Mouse (Mus musculus): Measurements from ENCODE around the gene F12.
A peak's percentile ranks its signal among the peaks of the same experiment; 100 is the strongest.

F12 gene

GRCm38 (mm10) chr13:55426613-55427012 lies at the start of gene F12:
TSS of gene F12 (minus strand) at chr13:55426793.
- no peak for DNase-seq (ENCODE audit: low read depth, low spot score)

- DNase-seq (ENCODE audit: low read depth, low spot score), result no peak
Observed at GRCm38 (mm10) chr13:55476256-55476655, 49.7 kb upstream of the F12 start.

GRCm38 (mm10) chr13:55475750-55476149 lies 49.2 kb upstream of the F12 start:
- DNase-seq (ENCODE audit: low read depth, low spot score), result no peak

- no peak for DNase-seq (ENCODE audit: low read depth, low spot score)
Observed at GRCm38 (mm10) chr13:55474621-55475069, 48.1 kb upstream of the F12 start.

GRCm38 (mm10) chr13:55473961-55474360 lies 47.4 kb upstream of the F12 start:
- DNase-seq (ENCODE audit: low read depth, low spot score), result no peak

- DNase-seq (ENCODE audit: low read depth, low spot score), result peak; percentile 86
Observed at GRCm38 (mm10) chr13:55473076-55473831, 46.7 kb upstream of the F12 start.

GRCm38 (mm10) chr13:55472132-55473022 lies 45.8 kb upstream of the F12 start:
- peak; percentile 89 for DNase-seq (ENCODE audit: low read depth, low spot score)

GRCm38 (mm10) chr13:55471819-55472131 lies 45.2 kb upstream of the F12 start:
- no peak for DNase-seq (ENCODE audit: low read depth, low spot score)

GRCm38 (mm10) chr13:55471156-55471818 lies 44.7 kb upstream of the F12 start:
- DNase-seq (ENCODE audit: low read depth, low spot score), result peak; percentile 94

GRCm38 (mm10) chr13:55470372-55470771 lies 43.8 kb upstream of the F12 start:
- no peak for DNase-seq (ENCODE audit: low read depth, low spot score)

GRCm38 (mm10) chr13:55468851-55469560 lies 42.4 kb upstream of the F12 start:
- DNase-seq (ENCODE audit: low read depth, low spot score), result peak; percentile 63

GRCm38 (mm10) chr13:55465830-55466440 lies 39.3 kb upstream of the F12 start:
- no peak for DNase-seq (ENCODE audit: low read depth, low spot score)

GRCm38 (mm10) chr13:55465184-55465583 lies 38.6 kb upstream of the F12 start:
- no peak for DNase-seq (ENCODE audit: low read depth, low spot score)

GRCm38 (mm10) chr13:55464027-55464884 lies 37.7 kb upstream of the F12 start, which contains the start of gene Prr7:
TSS of gene Prr7 (plus strand) at chr13:55464267.
- peak; percentile 85 for DNase-seq (ENCODE audit: low read depth, low spot score)

- DNase-seq (ENCODE audit: low read depth, low spot score), result no peak
Observed at GRCm38 (mm10) chr13:55463399-55464026, 36.9 kb upstream of the F12 start.

GRCm38 (mm10) chr13:55462965-55463364 lies 36.4 kb upstream of the F12 start:
- DNase-seq (ENCODE audit: low read depth, low spot score), result peak; percentile 44

- DNase-seq (ENCODE audit: low read depth, low spot score), result no peak
Observed at GRCm38 (mm10) chr13:55451785-55452549, 25.4 kb upstream of the F12 start.

- no peak for DNase-seq (ENCODE audit: low read depth, low spot score)
Observed at GRCm38 (mm10) chr13:55451296-55451695, 24.7 kb upstream of the F12 start.

GRCm38 (mm10) chr13:55450511-55450980 lies 24.0 kb upstream of the F12 start:
- no peak for DNase-seq (ENCODE audit: low read depth, low spot score)
